Mouse (Mus musculus) bone marrow macrophage, adult 2 months (primary cell): ENCODE results near the gene Gm14085. TPM values are rescaled to one million over a fixed set of nuclear protein-coding genes. Genes with fewer than 3 reads are reported as not detected.
"Not testable (repeated sequence)": the region's sequence is repeated elsewhere in the genome, so short reads cannot be mapped to it uniquely, and the experiment has no call there.

Experiments
- H3K27ac ChIP-seq: 2 replicates; pipeline ENCODE4 v1.5.1; 2012; ENCODE audit warnings: low read depth, low read length; ENCODE audit not compliant: insufficient read depth
- H3K4me1 ChIP-seq: 2 replicates; pipeline ENCODE4 v1.6.1; 2012; ENCODE audit warnings: low read length; ENCODE audit not compliant: control insufficient read depth, insufficient read depth
- H3K4me3 ChIP-seq: 2 replicates; pipeline ENCODE4 v1.5.1; 2012; ENCODE audit warnings: mild to moderate bottlenecking, low read length, moderate library complexity; ENCODE audit not compliant: insufficient read depth
- CTCF ChIP-seq: IDR thresholded peaks from 2 replicates; pipeline ENCODE4 v1.5.1; 2012; ENCODE audit warnings: low read depth, mild to moderate bottlenecking, low read length, moderate library complexity
- POLR2A ChIP-seq: IDR thresholded peaks from 2 replicates; pipeline ENCODE4 v1.6.1; 2012; ENCODE audit warnings: mild to moderate bottlenecking, low read depth, low read length, borderline replicate concordance
- polyA plus RNA-seq: library from polyadenylated mRNA; stranded (reverse); fragments of >200 nt; gene quantifications from 2 replicates; pipeline ENCODE4 v1.2.4, GENCODE M21; 2012; ENCODE audit not compliant: missing spikeins, insufficient read depth, insufficient read length

Gm14085 gene
- polyA plus RNA-seq, 1 experiment, result not detected

DNA sequence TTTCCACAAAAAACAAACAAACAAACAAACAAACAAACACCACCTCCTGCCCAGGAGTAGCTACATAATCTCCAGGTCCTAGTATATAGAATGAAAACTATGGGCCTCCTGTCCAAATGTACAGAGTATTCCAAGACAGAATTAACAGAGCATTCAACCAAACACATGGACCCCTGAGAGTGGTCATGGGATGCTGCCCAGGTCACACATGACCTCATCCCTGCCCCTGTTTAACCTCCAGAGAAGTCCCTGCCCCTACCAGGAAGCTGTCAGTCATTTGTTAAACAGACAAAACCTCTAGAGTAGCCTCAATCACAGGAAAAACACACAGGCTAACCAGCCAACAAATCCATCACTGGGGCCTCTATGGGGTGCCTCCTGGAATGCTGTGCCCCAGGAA, 8.2 kb upstream of the Gm14085 start:
- Histone ChIP-seq H3K4me1 (peaks cover 4% of the 10 kb centered on the region; the same call in 1 of the 2 replicates), H3K4me3 (no peak overlapping the region), H3K27ac (no peak overlapping the region)
- TF ChIP-seq POLR2A (no peak), CTCF (no peak)

- not testable (repeated sequence) for H3K4me3 ChIP-seq, H3K27ac ChIP-seq
These were observed 954 bp upstream of the Gm14085 start for GRCm38 (mm10) chr2:122483787-122484186.

DNA sequence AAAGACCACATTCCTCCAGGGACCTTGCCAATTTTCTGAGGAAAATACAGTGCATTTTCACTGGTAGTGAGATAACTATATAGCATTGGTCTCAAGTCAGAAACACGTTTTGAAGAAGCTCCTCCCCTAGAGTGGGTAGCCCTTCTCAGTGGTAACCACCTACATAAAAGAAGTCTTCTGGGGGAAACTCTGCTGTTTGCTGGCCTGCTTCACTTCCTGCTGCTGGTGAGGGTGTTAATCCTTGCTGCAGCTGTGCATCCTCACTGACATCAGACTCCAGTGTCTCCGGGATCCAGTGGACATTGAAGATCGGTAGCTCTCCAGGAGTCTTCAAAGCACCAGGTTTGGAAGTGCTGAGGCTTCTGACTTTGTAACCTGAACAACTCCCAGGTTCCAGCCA, 913 bp downstream of the Gm14085 start:
- not testable (repeated sequence) for H3K27ac ChIP-seq, H3K4me1 ChIP-seq, H3K4me3 ChIP-seq

More at GRCm38 (mm10) chr2:122483787-122484186, 954 bp upstream of the Gm14085 start:
- not testable (repeated sequence) for H3K4me1 ChIP-seq

DNA sequence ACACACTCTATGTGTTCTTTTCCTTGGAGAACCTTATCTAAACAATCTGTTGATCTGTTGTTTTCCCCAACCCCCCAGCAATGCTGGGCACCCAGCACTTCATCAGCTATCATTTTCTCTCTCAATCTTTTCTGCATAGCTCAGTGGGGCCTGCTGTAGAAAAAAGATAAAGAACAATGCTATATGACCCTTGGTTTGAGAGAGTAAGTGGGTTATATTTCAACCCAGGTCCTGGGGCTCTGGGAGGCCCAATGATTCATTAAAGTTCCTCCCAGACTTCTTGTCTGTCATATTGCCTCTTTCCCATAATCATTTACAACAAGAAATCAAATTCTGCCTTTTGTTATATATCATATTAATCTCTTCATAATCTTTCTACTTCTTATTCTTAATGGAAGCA, 1.4 kb downstream of the Gm14085 start:
- H3K4me1 ChIP-seq, H3K27ac ChIP-seq, H3K4me3 ChIP-seq: not testable (repeated sequence)

DNA sequence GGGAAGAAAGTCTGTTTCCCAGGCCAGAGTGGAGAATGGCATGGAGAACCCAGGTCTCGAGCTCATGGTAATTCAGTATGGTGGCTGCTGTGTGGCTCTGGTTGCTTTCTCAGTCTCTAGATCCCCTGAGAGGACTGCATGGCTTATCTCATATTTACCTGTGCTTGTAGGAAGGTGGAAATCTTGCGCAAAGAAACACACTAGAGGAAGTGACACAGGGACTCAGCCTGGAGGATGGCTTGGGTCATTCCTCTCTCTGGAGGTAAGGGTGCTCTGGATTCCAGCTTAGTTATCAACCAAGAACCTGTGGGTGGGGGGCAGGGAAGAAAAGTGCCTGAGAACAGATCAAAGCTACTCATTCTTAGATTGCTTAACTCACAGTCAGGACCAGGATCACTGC, 1.9 kb downstream of the Gm14085 start:
- no peak for TF ChIP-seq POLR2A
- no peak for TF ChIP-seq CTCF
- Histone ChIP-seq H3K4me3 (no peak overlapping the region), H3K27ac (no peak overlapping the region), H3K4me1 (no peaks in the 10 kb centered on the region)

GRCm38 (mm10) chr2:122529696-122530095, 45.0 kb downstream of the Gm14085 start:
- H3K4me1 ChIP-seq, result peaks cover 12% of the 10 kb centered on the region

DNA sequence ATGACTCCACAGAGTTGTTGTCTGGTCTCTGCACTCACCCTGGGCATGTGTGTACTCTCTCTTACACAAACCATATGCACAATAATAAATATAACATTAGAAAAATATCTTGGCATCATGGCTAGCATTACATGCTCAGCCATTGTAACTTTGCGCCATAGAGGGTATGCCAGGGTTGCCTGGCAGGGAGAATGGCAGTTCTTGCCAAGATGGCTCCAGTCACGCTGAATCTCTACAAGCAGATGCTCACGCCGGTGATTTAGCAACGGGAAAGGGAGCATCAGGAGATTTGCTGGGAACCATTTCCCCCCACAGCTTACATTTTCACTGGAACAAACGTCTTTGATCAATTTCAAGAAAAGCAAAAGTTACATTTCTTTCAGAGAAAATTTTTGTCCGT, 46.5 kb downstream of the Gm14085 start:
- H3K27ac ChIP-seq, result no peak overlapping the region
- H3K4me3 ChIP-seq, result no peak overlapping the region
- TF ChIP-seq CTCF, result no peak
- no peak for TF ChIP-seq POLR2A
- H3K4me1 ChIP-seq, result peaks cover 12% of the 10 kb centered on the region

More at GRCm38 (mm10) chr2:122529696-122530095, 45.0 kb downstream of the Gm14085 start:
- H3K27ac ChIP-seq, H3K4me3 ChIP-seq: not testable (repeated sequence)

- Histone ChIP-seq H3K27ac (no peak overlapping the region), H3K4me1 (peaks cover 12% of the 10 kb centered on the region)
These were observed 47.0 kb downstream of the Gm14085 start for GRCm38 (mm10) chr2:122531726-122532125.

DNA sequence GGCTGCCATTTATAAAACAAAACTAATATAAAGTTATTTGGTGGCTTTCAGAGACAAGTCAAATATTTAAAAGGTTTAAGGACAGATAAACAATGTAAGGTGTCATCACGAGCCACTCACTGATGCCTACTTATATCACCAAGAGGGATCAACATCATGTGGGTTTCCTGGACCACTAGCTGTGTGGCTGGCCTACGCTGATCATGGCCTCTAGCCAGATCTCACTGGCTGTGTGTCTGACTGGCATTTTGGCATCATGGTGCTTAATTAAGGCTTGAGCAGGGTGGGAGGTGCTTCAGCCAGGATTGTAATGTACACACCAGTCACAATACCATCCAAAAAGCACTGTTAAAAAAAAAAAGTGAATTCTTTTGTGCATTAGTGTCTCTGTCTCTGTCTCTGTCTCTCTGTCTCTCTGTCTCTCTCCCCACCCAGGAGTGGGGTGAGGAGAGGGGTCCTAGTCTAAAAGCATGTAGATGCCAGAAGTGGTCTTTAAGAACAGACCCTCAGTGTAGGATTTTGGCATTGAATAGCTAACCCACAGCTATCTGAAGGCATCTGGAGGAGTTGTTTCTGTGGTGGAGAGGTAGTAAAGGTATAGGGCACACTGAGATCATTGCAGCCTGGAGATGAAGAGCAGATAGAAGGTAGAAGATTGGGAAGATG, 47.5 kb downstream of the Gm14085 start:
- Histone ChIP-seq H3K27ac (no peak overlapping the region), H3K4me1 (peaks cover 12% of the 10 kb centered on the region), H3K4me3 (no peak overlapping the region)
- TF ChIP-seq CTCF (no peak), POLR2A (no peak)

More at GRCm38 (mm10) chr2:122531726-122532125, 47.0 kb downstream of the Gm14085 start:
- no peak overlapping the region for H3K4me3 ChIP-seq
- TF ChIP-seq POLR2A, result no peak
- no peak for TF ChIP-seq CTCF

GRCm38 (mm10) chr2:122532802-122533186, 48.1 kb downstream of the Gm14085 start:
- TF ChIP-seq CTCF (no peak), POLR2A (no peak)
- no peak overlapping the region for H3K27ac ChIP-seq
- peaks cover 12% of the 10 kb centered on the region for H3K4me1 ChIP-seq
- no peak overlapping the region for H3K4me3 ChIP-seq

DNA sequence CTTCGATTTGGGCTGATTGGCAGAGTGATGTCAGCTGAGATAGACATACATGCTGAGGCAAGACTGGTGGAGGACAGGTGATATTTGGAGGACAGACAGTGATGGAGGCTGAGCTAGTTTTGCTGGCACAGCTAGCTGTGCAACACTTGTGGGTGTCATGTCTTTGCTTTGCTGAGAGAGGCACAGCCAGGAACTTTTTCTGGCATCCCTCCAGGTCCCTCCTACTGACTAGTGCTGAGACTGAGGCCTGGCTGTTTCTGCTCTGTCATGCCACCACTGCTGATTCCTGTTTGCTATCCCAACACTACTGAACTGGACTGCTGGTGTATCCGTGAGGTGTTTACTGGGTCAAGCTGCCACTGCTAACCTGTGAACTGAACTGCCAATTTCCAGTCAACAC, 48.6 kb downstream of the Gm14085 start:
- TF ChIP-seq POLR2A (no peak), CTCF (no peak)
- no peak overlapping the region for H3K27ac ChIP-seq
- H3K4me1 ChIP-seq, result peaks cover 12% of the 10 kb centered on the region
- H3K4me3 ChIP-seq, result no peak overlapping the region

GRCm38 (mm10) chr2:122534671-122535070, 49.9 kb downstream of the Gm14085 start:
- peaks cover 12% of the 10 kb centered on the region for H3K4me1 ChIP-seq
- no peak overlapping the region for H3K27ac ChIP-seq
- no peak overlapping the region for H3K4me3 ChIP-seq
- TF ChIP-seq POLR2A (no peak), CTCF (no peak)
